Mouse (Mus musculus): ENCODE measurements around the gene Siah3. TPM values are rescaled to one million over a fixed set of nuclear protein-coding genes. Genes with fewer than 3 reads are reported as not detected.

Gene Siah3
- polyA plus RNA-seq, 1 experiment from 2014 or later = not detected

GRCm38 (mm10) chr14:75459431-75459830 lies 3.6 kb downstream of the Siah3 start:
- 77% methylated on average over 10 of the region's 10 CpGs for WGBS
- no peak overlapping the region for H3K27ac ChIP-seq (ENCODE audit: low read length)
- ATAC-seq (replicated peaks; ENCODE audit: extremely low read depth, insufficient read depth, low FRiP score) = no peak
- H3K36me3 ChIP-seq (ENCODE audit: control insufficient read depth, insufficient read depth) = no peaks in the 10 kb centered on the region
- no peak overlapping the region for H3K4me3 ChIP-seq (ENCODE audit: low read length)
- no peak overlapping the region for H3K4me2 ChIP-seq (ENCODE audit: low read depth, low read length)
- peaks cover 9% of the 10 kb centered on the region for H3K27me3 ChIP-seq (ENCODE audit: control insufficient read depth, insufficient read depth, low read length)
- peaks cover 11% of the 10 kb centered on the region for H3K4me1 ChIP-seq (ENCODE audit: control insufficient read depth, insufficient read depth, low read length)
- H3K9ac ChIP-seq (ENCODE audit: low read length) = no peak overlapping the region
- H3K9me3 ChIP-seq (replicated peaks; ENCODE audit: control insufficient read depth, low read length) = no peaks in the 10 kb centered on the region

GRCm38 (mm10) chr14:75459991-75460390 lies 4.2 kb downstream of the Siah3 start:
- Histone ChIP-seq H3K4me2 (ENCODE audit: low read depth, low read length) (no peak overlapping the region), H3K27ac (ENCODE audit: low read length) (no peak overlapping the region), H3K9me3 (replicated peaks; ENCODE audit: control insufficient read depth, low read length) (no peaks in the 10 kb centered on the region), H3K4me3 (ENCODE audit: low read length) (no peak overlapping the region), H3K36me3 (ENCODE audit: control insufficient read depth, insufficient read depth) (no peaks in the 10 kb centered on the region), H3K27me3 (ENCODE audit: control insufficient read depth, insufficient read depth, low read length) (peaks cover 9% of the 10 kb centered on the region), H3K4me1 (ENCODE audit: control insufficient read depth, insufficient read depth, low read length) (peaks cover 11% of the 10 kb centered on the region), H3K9ac (ENCODE audit: low read length) (no peak overlapping the region)
- 43% methylated on average over 3 of the region's 3 CpGs for WGBS
- ATAC-seq (replicated peaks; ENCODE audit: extremely low read depth, insufficient read depth, low FRiP score) = no peak

- ATAC-seq (replicated peaks; ENCODE audit: extremely low read depth, insufficient read depth, low FRiP score) = no peak
- Histone ChIP-seq H3K4me1 (ENCODE audit: control insufficient read depth, insufficient read depth, low read length) (peaks cover 11% of the 10 kb centered on the region), H3K4me3 (ENCODE audit: low read length) (no peak overlapping the region), H3K9ac (ENCODE audit: low read length) (no peak overlapping the region), H3K27me3 (ENCODE audit: control insufficient read depth, insufficient read depth, low read length) (peaks cover 7% of the 10 kb centered on the region), H3K36me3 (ENCODE audit: control insufficient read depth, insufficient read depth) (no peaks in the 10 kb centered on the region), H3K4me2 (ENCODE audit: low read depth, low read length) (no peak overlapping the region), H3K9me3 (replicated peaks; ENCODE audit: control insufficient read depth, low read length) (no peaks in the 10 kb centered on the region), H3K27ac (ENCODE audit: low read length) (no peak overlapping the region)
- 34% methylated on average over 3 of the region's 3 CpGs for WGBS
Measured at GRCm38 (mm10) chr14:75460436-75460835, 4.7 kb downstream of the Siah3 start.

- Histone ChIP-seq H3K9me3 (replicated peaks; ENCODE audit: control insufficient read depth, low read length) (no peaks in the 10 kb centered on the region), H3K4me1 (ENCODE audit: control insufficient read depth, insufficient read depth, low read length) (peaks cover 8% of the 10 kb centered on the region), H3K9ac (ENCODE audit: low read length) (no peak overlapping the region), H3K4me2 (ENCODE audit: low read depth, low read length) (no peak overlapping the region), H3K27ac (ENCODE audit: low read length) (no peak overlapping the region), H3K27me3 (ENCODE audit: control insufficient read depth, insufficient read depth, low read length) (no peaks in the 10 kb centered on the region), H3K36me3 (ENCODE audit: control insufficient read depth, insufficient read depth) (no peaks in the 10 kb centered on the region), H3K4me3 (ENCODE audit: low read length) (no peak overlapping the region)
- WGBS = 82% methylated on average over 4 of the region's 4 CpGs
- no peak for ATAC-seq (replicated peaks; ENCODE audit: extremely low read depth, insufficient read depth, low FRiP score)
Measured at GRCm38 (mm10) chr14:75461770-75462169, 6.0 kb downstream of the Siah3 start.

- Histone ChIP-seq H3K27me3 (ENCODE audit: control insufficient read depth, insufficient read depth, low read length) (no peaks in the 10 kb centered on the region), H3K9me3 (replicated peaks; ENCODE audit: control insufficient read depth, low read length) (no peaks in the 10 kb centered on the region), H3K36me3 (ENCODE audit: control insufficient read depth, insufficient read depth) (no peaks in the 10 kb centered on the region), H3K27ac (ENCODE audit: low read length) (no peak overlapping the region), H3K9ac (ENCODE audit: low read length) (no peak overlapping the region), H3K4me3 (ENCODE audit: low read length) (no peak overlapping the region), H3K4me1 (ENCODE audit: control insufficient read depth, insufficient read depth, low read length) (peaks cover 2% of the 10 kb centered on the region), H3K4me2 (ENCODE audit: low read depth, low read length) (no peak overlapping the region)
- ATAC-seq (replicated peaks; ENCODE audit: extremely low read depth, insufficient read depth, low FRiP score) = no peak
- 70% methylated on average over 4 of the region's 4 CpGs for WGBS
Measured at GRCm38 (mm10) chr14:75463171-75463570, 7.4 kb downstream of the Siah3 start.

GRCm38 (mm10) chr14:75468941-75469340 lies 13.2 kb downstream of the Siah3 start:
- Histone ChIP-seq H3K4me2 (ENCODE audit: low read depth, low read length) (no peak overlapping the region), H3K27ac (ENCODE audit: low read length) (no peak overlapping the region), H3K9me3 (replicated peaks; ENCODE audit: control insufficient read depth, low read length) (no peaks in the 10 kb centered on the region), H3K27me3 (ENCODE audit: control insufficient read depth, insufficient read depth, low read length) (no peaks in the 10 kb centered on the region), H3K36me3 (ENCODE audit: control insufficient read depth, insufficient read depth) (no peaks in the 10 kb centered on the region), H3K4me1 (ENCODE audit: control insufficient read depth, insufficient read depth, low read length) (no peaks in the 10 kb centered on the region), H3K9ac (ENCODE audit: low read length) (no peak overlapping the region), H3K4me3 (ENCODE audit: low read length) (no peak overlapping the region)
- no peak for ATAC-seq (replicated peaks; ENCODE audit: extremely low read depth, insufficient read depth, low FRiP score)
- WGBS = 64% methylated on average over 4 of the region's 4 CpGs

GRCm38 (mm10) chr14:75473061-75473930 lies 17.5 kb downstream of the Siah3 start:
- H3K9ac ChIP-seq (ENCODE audit: low read length) = no peak overlapping the region
- H3K4me2 ChIP-seq (ENCODE audit: low read depth, low read length) = no peak overlapping the region
- H3K36me3 ChIP-seq (ENCODE audit: control insufficient read depth, insufficient read depth) = no peaks in the 10 kb centered on the region
- no peak overlapping the region for H3K4me3 ChIP-seq (ENCODE audit: low read length)
- H3K27ac ChIP-seq (ENCODE audit: low read length) = no peak overlapping the region
- no peaks in the 10 kb centered on the region for H3K9me3 ChIP-seq (replicated peaks; ENCODE audit: control insufficient read depth, low read length)
- no peaks in the 10 kb centered on the region for H3K27me3 ChIP-seq (ENCODE audit: control insufficient read depth, insufficient read depth, low read length)
- WGBS = 70% methylated on average over 9 of the region's 9 CpGs
- no peaks in the 10 kb centered on the region for H3K4me1 ChIP-seq (ENCODE audit: control insufficient read depth, insufficient read depth, low read length)
- ATAC-seq (replicated peaks; ENCODE audit: extremely low read depth, insufficient read depth, low FRiP score) = no peak

- H3K9me3 ChIP-seq (replicated peaks; ENCODE audit: control insufficient read depth, low read length) = no peaks in the 10 kb centered on the region
- H3K4me1 ChIP-seq (ENCODE audit: control insufficient read depth, insufficient read depth, low read length) = no peaks in the 10 kb centered on the region
- no peak for ATAC-seq (replicated peaks; ENCODE audit: extremely low read depth, insufficient read depth, low FRiP score)
- no peak overlapping the region for H3K4me2 ChIP-seq (ENCODE audit: low read depth, low read length)
- no peak overlapping the region for H3K4me3 ChIP-seq (ENCODE audit: low read length)
- WGBS = 83% methylated on average over 2 of the region's 2 CpGs
- no peak overlapping the region for H3K9ac ChIP-seq (ENCODE audit: low read length)
- no peak overlapping the region for H3K27ac ChIP-seq (ENCODE audit: low read length)
- no peaks in the 10 kb centered on the region for H3K36me3 ChIP-seq (ENCODE audit: control insufficient read depth, insufficient read depth)
- H3K27me3 ChIP-seq (ENCODE audit: control insufficient read depth, insufficient read depth, low read length) = no peaks in the 10 kb centered on the region
Measured at GRCm38 (mm10) chr14:75475887-75476286, 20.1 kb downstream of the Siah3 start.

- no peak overlapping the region for H3K4me3 ChIP-seq (ENCODE audit: low read length)
- no peak overlapping the region for H3K4me2 ChIP-seq (ENCODE audit: low read depth, low read length)
- no peaks in the 10 kb centered on the region for H3K27me3 ChIP-seq (ENCODE audit: control insufficient read depth, insufficient read depth, low read length)
- H3K9ac ChIP-seq (ENCODE audit: low read length) = no peak overlapping the region
- no peaks in the 10 kb centered on the region for H3K4me1 ChIP-seq (ENCODE audit: control insufficient read depth, insufficient read depth, low read length)
- WGBS = 79% methylated on average over 15 of the region's 15 CpGs
- no peak for ATAC-seq (replicated peaks; ENCODE audit: extremely low read depth, insufficient read depth, low FRiP score)
- H3K27ac ChIP-seq (ENCODE audit: low read length) = no peak overlapping the region
- H3K36me3 ChIP-seq (ENCODE audit: control insufficient read depth, insufficient read depth) = no peaks in the 10 kb centered on the region
- H3K9me3 ChIP-seq (replicated peaks; ENCODE audit: control insufficient read depth, low read length) = no peaks in the 10 kb centered on the region
Measured at GRCm38 (mm10) chr14:75482231-75483175, 26.7 kb downstream of the Siah3 start.
